Mouse (Mus musculus): ENCODE measurements around the gene Kcnma1.

DNA sequence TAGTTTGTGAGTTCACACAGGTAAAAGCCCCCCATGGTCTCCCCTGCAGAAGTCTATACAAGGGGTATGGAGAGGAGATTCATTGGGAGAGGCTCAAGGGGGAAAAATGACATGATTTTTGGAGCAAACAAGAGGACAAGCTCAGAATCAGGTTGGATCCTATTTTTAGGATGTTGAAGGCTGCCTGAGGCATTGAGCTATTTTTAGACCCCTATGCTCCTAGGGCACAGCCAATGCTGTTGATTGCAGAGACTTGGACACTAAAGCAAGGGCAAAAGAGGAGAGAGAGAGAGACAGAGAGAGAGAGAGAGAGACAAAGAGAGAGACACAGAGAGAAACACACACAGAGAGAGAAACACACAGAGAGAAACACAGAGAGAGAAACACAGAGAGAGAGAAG, 770.4 kb downstream of the Kcnma1 start:
- no peak for TF ChIP-seq POLR2A (IDR thresholded peaks at IDR 0.05; ENCODE audit: borderline replicate concordance, control insufficient read depth, low read depth, low read length)
- no peak for TF ChIP-seq CTCF (IDR thresholded peaks at IDR 0.05; ENCODE audit: control insufficient read depth, insufficient read depth, low read length)
